Mouse (Mus musculus) MN1 (cell line): ENCODE measurements around the gene A230050P20Rik.

ENCODE experiments used
- DNase-seq: peaks from one replicate; pipeline ENCODE4 v3.0.0-alpha.2; 2016; ENCODE audit warnings: low spot score

Gene A230050P20Rik

GRCm38 (mm10) chr9:20894629-20895028, 26.2 kb downstream of the A230050P20Rik start:
- DNase-seq = no peak

GRCm38 (mm10) chr9:20895382-20895781, 26.9 kb downstream of the A230050P20Rik start:
- DNase-seq = no peak

- DNase-seq = no peak
Measured at GRCm38 (mm10) chr9:20897736-20898510, 29.5 kb downstream of the A230050P20Rik start.

- peak; percentile 84 for DNase-seq
Measured at GRCm38 (mm10) chr9:20898511-20899073, 30.1 kb downstream of the A230050P20Rik start, which contains the start of gene Eif3g. Gene Eif3g (minus strand): TSS chr9:20898623.

- DNase-seq = peak; percentile 44
Measured at GRCm38 (mm10) chr9:20901466-20902173, 33.2 kb downstream of the A230050P20Rik start.

GRCm38 (mm10) chr9:20902174-20902491, 33.7 kb downstream of the A230050P20Rik start:
- DNase-seq = no peak

- DNase-seq = peak; percentile 54
Measured at GRCm38 (mm10) chr9:20909948-20910347, 41.5 kb downstream of the A230050P20Rik start.

- DNase-seq = no peak
Measured at GRCm38 (mm10) chr9:20916160-20916559, 47.7 kb downstream of the A230050P20Rik start.

- DNase-seq = no peak
Measured at GRCm38 (mm10) chr9:20923258-20923657, 54.8 kb downstream of the A230050P20Rik start.
